Mouse (Mus musculus) heart, embryonic 11.5 days (tissue): ENCODE results near the gene Cnot4. TPM values are rescaled to one million over a fixed set of nuclear protein-coding genes. Genes with fewer than 3 reads are reported as not detected.

Experiments used
- ATAC-seq: fragments of 200-750 bp; cut with Nextera tagmentation; replicated peaks from 2 replicates; pipeline ENCODE4 v1.8.0; 2017; ENCODE audit warnings: moderate library complexity; ENCODE audit not compliant: insufficient number of reproducible peaks, low FRiP score, low TSS enrichment
- H3K27ac ChIP-seq: fragments of 300-500 bp; sonication (generic); 2 replicates; pipeline ENCODE4 v1.5.1; 2014; ENCODE audit warnings: mild to moderate bottlenecking, low read depth, low read length
- H3K27me3 ChIP-seq: fragments of 300-500 bp; sonication (generic); 2 replicates; pipeline ENCODE4 v1.6.1; 2014; ENCODE audit warnings: mild to moderate bottlenecking, low read length, mixed read lengths; ENCODE audit not compliant: control insufficient read depth, insufficient read depth
- H3K36me3 ChIP-seq: fragments of 300-500 bp; sonication (generic); 2 replicates; pipeline ENCODE4 v1.6.1; 2014; ENCODE audit warnings: mild to moderate bottlenecking, low read length, moderate library complexity, mixed read lengths; ENCODE audit not compliant: control insufficient read depth, insufficient read depth
- H3K4me1 ChIP-seq: fragments of 300-500 bp; sonication (generic); 2 replicates; pipeline ENCODE4 v1.6.1; 2014; ENCODE audit warnings: low read length; ENCODE audit not compliant: control insufficient read depth, insufficient read depth
- H3K4me2 ChIP-seq: fragments of 300-500 bp; sonication (generic); 2 replicates; pipeline ENCODE4 v1.6.1; 2014; ENCODE audit warnings: mild to moderate bottlenecking, moderate library complexity
- H3K4me3 ChIP-seq: fragments of 300-500 bp; sonication (generic); 2 replicates; pipeline ENCODE4 v1.5.1; 2014; ENCODE audit warnings: low read depth, low read length
- H3K9ac ChIP-seq: fragments of 300-500 bp; sonication (generic); 2 replicates; pipeline ENCODE4 v1.6.1; 2014; ENCODE audit warnings: mild to moderate bottlenecking, low read depth, low read length, moderate library complexity
- H3K9me3 ChIP-seq: fragments of 300-500 bp; sonication (generic); replicated peaks from 2 replicates; pipeline ENCODE4 v1.6.1; 2016; ENCODE audit warnings: low read length; ENCODE audit not compliant: control insufficient read depth
- WGBS: fragments of 180-500 bp; shearing (Covaris S2); extraction: QIAGEN DNeasy Blood & Tissue Kit; methylation state at CpG from one replicate; pipeline ENCODE4 v1.1.7; 2014; ENCODE audit not compliant: insufficient replicate concordance; 5-methylcytosine and 5-hydroxymethylcytosine counted together
- polyA plus RNA-seq: library from polyadenylated mRNA; unstranded; fragments of >200 nt; fragmentation: Nextera tagmentation; extraction: Ambion mirVana; gene quantifications from 2 replicates; pipeline ENCODE4 v1.2.1, GENCODE M21; 2014

Gene Cnot4
- polyA plus RNA-seq, 1 experiment from 2014 or later: 23.9 TPM

DNA sequence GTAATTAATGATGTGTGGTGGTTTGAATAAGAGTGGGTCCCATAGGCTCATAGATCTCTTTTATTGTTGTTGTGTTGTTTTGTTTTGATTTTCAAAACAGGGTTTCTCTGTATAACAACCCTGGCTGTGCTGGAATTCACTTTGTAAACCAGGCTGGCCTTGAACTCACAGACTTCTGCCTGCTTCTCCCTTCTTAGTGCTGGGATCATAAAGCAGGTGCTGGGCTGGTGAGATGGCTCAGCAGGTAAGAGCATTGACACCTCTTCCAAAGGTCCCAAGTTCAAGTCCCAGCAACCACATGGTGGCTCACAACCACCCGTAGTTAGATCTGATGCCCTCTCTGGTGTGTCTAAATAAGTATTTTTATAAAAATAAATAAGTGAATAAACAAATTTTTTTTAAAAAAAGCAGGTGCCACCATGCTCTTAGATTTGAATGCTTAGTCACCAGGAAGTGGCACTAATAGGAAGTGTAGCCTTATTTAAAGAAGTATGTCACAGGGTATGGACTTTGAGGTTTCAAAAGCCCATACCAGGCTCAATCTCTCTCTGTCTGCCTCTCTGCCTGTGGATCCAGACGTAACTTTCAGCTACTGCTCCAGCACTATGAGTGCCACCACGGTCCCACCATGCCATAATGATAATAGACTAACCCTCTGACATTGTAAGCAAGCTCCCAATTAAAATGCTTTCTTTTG, 14.3 kb upstream of the Cnot4 start:
- H3K36me3 ChIP-seq: no peaks in the 10 kb centered on the region
- H3K27me3 ChIP-seq: no peaks in the 10 kb centered on the region
- H3K4me1 ChIP-seq: no peaks in the 10 kb centered on the region
- no peak overlapping the region for H3K9ac ChIP-seq
- no peak overlapping the region for H3K4me3 ChIP-seq
- no peaks in the 10 kb centered on the region; the same call in 1 of the 2 replicates for H3K9me3 ChIP-seq
- ATAC-seq: no peak
- no peak overlapping the region for H3K27ac ChIP-seq
- H3K4me2 ChIP-seq: no peak overlapping the region
- 63% methylated on average over 3 of the region's 3 CpGs for WGBS

DNA sequence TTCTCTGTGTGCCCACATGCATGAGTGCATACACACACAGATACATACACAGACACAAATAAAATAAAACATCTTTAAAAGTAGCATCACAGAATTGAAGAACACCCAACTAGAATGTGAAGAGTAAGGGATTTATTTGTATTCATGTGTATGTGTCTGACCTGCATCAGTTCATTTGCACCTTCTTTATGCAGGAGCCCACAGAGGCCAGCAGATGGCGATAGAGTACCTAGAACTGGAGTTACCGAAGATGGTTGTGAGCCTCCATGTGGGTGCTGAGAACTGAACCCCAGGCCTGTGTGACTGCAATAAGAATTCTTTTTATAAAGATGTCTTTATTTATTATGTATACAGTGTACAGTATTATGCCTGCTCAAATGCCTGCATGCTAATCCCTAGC, 12.0 kb upstream of the Cnot4 start:
- Histone ChIP-seq H3K27me3 (no peaks in the 10 kb centered on the region), H3K36me3 (no peaks in the 10 kb centered on the region), H3K9ac (no peak overlapping the region), H3K4me2 (no peak overlapping the region), H3K4me1 (no peaks in the 10 kb centered on the region), H3K4me3 (no peak overlapping the region), H3K27ac (no peak overlapping the region), H3K9me3 (no peaks in the 10 kb centered on the region; the same call in 1 of the 2 replicates)
- WGBS: 79% methylated on average over 2 of the region's 2 CpGs
- ATAC-seq: no peak

DNA sequence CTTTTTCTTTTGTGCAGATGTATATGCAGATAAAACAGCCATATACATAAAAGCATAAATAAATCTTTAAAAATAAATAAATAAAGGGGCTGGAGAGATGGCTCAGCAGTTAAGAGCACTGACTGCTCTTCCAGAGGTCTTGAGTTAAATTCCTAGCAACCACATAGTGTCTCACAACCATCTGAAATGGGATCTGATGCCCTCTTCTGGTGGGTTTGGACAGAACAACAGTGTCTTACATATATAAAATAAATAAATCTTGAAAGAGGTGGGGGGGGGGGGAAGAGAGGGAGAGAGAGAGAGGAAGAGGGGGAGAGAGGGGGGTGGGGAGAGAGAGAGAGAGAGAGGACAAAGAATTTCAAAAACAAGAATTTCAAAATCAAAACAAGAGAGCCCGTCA, 6.8 kb upstream of the Cnot4 start:
- Histone ChIP-seq H3K36me3 (no peaks in the 10 kb centered on the region), H3K4me3 (no peak overlapping the region), H3K27me3 (no peaks in the 10 kb centered on the region), H3K4me2 (no peak overlapping the region), H3K9ac (no peak overlapping the region), H3K4me1 (no peaks in the 10 kb centered on the region), H3K27ac (no peak overlapping the region), H3K9me3 (no peaks in the 10 kb centered on the region; the same call in 1 of the 2 replicates)
- ATAC-seq: no peak
- 96% methylated on average over 1 of the region's 1 CpGs for WGBS

DNA sequence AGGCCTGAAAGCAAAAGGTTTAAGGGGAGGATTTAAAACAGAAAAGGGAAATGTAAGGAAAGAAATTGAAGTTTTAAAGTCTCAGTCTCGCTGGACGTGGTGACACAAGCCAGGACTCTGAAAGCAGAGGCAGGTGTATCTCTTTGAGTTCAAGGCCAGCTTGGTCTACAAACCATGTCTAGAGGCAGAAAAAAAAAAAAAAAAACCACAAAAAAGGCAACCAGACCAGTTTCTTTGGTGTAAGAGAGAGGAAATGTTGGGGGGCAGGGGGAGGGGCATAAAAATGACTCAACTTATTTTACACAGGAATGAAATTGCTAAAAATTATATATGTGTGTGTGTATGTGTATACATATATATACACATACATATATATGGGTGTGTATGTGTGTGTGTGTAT, 1.3 kb upstream of the Cnot4 start:
- peak overlapping the region; percentile 89 for H3K4me2 ChIP-seq
- no peaks in the 10 kb centered on the region for H3K27me3 ChIP-seq
- peak overlapping the region; percentile 84 for H3K4me3 ChIP-seq
- peaks cover 10% of the 10 kb centered on the region for H3K4me1 ChIP-seq
- 53% methylated on average over 2 of the region's 2 CpGs for whole genome bisulfite sequencing
- H3K9me3 ChIP-seq: no peaks in the 10 kb centered on the region
- no peak overlapping the region for H3K9ac ChIP-seq
- no peaks in the 10 kb centered on the region for H3K36me3 ChIP-seq
- H3K27ac ChIP-seq: no peak overlapping the region
- ATAC-seq: no peak

DNA sequence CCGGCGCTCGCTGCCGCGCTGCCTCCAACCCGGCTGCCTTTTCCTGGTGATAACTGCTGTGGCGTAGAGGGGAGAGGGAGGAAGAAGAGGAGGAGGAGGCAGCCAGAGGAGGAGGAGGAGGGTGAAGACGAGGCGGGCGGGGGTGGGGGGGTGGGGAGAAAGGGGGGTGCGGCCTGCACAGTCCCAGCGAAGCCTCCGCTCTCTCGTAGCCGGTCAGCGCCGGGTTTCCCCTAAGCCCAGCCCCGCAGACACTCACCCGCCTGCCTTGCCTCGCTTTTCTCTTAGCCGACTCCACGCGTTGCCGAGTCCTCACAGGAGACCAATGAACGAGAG, 312 bp downstream of the Cnot4 start:
- peaks cover 10% of the 10 kb centered on the region for H3K4me1 ChIP-seq
- under 1% methylated on average over 21 of the region's 25 CpGs for WGBS
- no peaks in the 10 kb centered on the region for H3K36me3 ChIP-seq
- peak; percentile 92 for ATAC-seq
- no peaks in the 10 kb centered on the region for H3K27me3 ChIP-seq
- H3K4me2 ChIP-seq: peak overlapping the region; percentile 93
- peak overlapping the region; percentile 88 for H3K27ac ChIP-seq
- H3K4me3 ChIP-seq: peak overlapping the region; percentile 84
- no peaks in the 10 kb centered on the region for H3K9me3 ChIP-seq
- H3K9ac ChIP-seq: peak overlapping the region; percentile 90

DNA sequence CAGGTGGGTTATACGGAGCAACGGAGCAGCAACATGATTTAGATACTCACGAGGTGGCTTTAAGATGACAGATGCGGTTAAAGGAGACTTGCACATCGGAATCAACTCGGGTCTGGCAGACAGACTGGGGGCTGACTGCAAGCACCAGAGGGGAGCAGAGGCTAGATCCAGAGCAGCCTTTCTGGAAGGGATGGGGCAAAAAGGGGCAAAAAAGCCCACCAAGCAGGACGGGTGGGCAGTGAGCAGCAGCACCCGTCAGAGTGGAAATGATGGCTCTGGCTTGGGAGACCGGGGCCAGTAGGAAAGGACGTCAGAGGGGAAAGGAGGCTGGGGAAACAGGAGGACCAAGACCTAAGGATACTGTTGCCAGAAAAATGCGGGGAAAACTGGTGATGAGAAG, 718 bp downstream of the Cnot4 start:
- Histone ChIP-seq H3K4me1 (peaks cover 10% of the 10 kb centered on the region), H3K9me3 (no peaks in the 10 kb centered on the region), H3K4me3 (peak overlapping the region; percentile 84), H3K4me2 (peak overlapping the region; percentile 93), H3K36me3 (no peaks in the 10 kb centered on the region), H3K27me3 (no peaks in the 10 kb centered on the region), H3K27ac (peak overlapping the region; percentile 88; the same call in 1 of the 2 replicates), H3K9ac (peak overlapping the region; percentile 90)
- WGBS: 0% methylated on average over 11 of the region's 11 CpGs
- ATAC-seq: no peak

DNA sequence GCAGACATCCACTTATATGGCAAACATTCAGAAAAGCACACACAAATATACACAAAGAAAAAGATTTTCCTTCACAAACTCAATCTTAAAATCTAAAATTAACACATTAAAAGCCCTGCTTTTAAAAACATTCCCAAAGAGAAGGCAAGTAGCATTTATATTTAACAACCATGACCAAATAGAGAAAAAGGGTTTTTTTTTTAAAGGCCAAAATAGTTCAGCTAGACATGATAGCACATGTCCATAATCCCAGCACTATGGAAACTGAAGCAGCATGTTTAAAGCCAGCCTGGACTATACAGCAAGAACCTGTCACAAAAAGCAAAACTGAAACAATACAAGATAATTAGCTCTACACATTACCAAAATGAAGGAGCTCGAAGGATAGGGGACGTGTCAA, 11.0 kb downstream of the Cnot4 start:
- no peaks in the 10 kb centered on the region for H3K9me3 ChIP-seq
- no peak overlapping the region for H3K4me2 ChIP-seq
- ATAC-seq: no peak
- no peaks in the 10 kb centered on the region for H3K36me3 ChIP-seq
- H3K4me3 ChIP-seq: no peak overlapping the region
- no peak overlapping the region for H3K9ac ChIP-seq
- no peak overlapping the region for H3K27ac ChIP-seq
- no peaks in the 10 kb centered on the region for H3K27me3 ChIP-seq
- H3K4me1 ChIP-seq: no peaks in the 10 kb centered on the region
- WGBS: 87% methylated on average over 2 of the region's 2 CpGs

DNA sequence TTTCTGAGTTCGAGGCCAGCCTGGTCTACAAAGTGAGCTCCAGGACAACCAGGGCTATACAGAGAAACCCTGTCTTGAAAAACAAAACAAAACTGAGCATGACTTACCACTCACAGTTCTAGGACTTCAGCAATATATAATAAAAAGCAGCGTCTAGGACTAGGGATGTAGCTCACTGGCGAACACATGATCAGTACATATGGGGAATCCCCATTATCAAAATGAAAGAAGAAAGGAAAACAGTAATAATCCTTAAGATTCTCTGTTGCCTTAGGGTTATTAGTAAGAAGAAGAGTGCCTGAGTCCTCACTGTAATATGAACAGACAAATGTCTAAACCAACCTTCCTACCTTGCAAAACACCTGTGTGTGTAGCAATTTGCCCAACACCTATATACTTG, 11.6 kb downstream of the Cnot4 start:
- H3K27ac ChIP-seq: no peak overlapping the region
- H3K4me2 ChIP-seq: no peak overlapping the region
- no peaks in the 10 kb centered on the region for H3K4me1 ChIP-seq
- H3K9ac ChIP-seq: no peak overlapping the region
- H3K27me3 ChIP-seq: no peaks in the 10 kb centered on the region
- H3K36me3 ChIP-seq: no peaks in the 10 kb centered on the region
- H3K4me3 ChIP-seq: no peak overlapping the region
- H3K9me3 ChIP-seq: no peaks in the 10 kb centered on the region
- no peak for ATAC-seq
- WGBS: 96% methylated on average over 3 of the region's 3 CpGs

DNA sequence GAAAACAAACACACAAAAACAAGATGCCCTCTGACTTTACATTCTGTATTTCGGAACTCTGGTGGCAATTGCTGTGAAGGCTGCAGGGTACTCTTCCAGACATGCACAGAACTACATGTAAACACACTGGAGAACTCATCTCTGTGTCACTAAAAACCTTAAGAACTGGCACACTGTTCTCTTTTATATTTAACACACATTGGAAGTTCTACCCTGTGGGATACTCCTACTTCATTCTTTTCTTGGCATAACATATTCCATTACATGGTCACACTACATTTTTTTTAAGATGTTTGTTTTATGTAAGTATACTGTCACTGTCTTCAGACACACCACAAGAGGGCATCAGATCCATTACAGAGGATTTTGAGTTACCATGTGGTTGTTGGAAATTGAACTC, 31.1 kb downstream of the Cnot4 start:
- Histone ChIP-seq H3K36me3 (no peaks in the 10 kb centered on the region), H3K27me3 (no peaks in the 10 kb centered on the region), H3K27ac (no peak overlapping the region), H3K9me3 (no peaks in the 10 kb centered on the region), H3K4me3 (no peak overlapping the region), H3K9ac (no peak overlapping the region), H3K4me2 (no peak overlapping the region), H3K4me1 (no peaks in the 10 kb centered on the region)
- no peak for ATAC-seq
- WGBS: 80% methylated on average over 1 of the region's 1 CpGs
